In the genomic region with DNA sequence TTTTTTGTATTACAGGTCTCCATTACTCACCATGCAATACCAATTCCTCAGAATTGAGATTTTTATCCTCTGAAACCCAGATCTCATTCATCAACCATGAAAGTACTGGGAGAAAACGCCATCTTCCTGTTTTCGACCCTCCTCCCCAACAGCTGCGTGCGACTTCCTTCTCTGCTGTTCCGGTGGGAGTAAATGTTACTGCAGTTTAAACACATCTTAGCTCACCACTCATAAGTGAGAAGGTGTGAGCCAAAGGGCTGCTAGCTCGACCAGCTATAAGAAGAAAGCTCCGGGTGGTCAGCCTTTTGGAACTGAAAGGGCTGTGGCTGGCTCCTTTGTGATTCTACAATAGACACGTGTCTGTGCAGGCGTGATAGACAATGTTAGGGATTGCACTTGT, we compare ENCODE assay signal across 16 mouse cellular contexts. TPM values are rescaled to one million over a fixed set of nuclear protein-coding genes. Genes with fewer than 3 reads are reported as not detected.
"Had no signal": no experiment of that assay in that cellular context is flagged by ENCODE, and none has a peak within 500 bp of the region (broad histone marks: within the 10 kb centered on the region; RNA-seq: fewer than 3 reads in every experiment).

No protein-coding gene starts in this region.

- ATAC-seq: intestine, embryonic 16.5 days; lung, postnatal 0 days; midbrain, embryonic 15.5 days had no signal

- H3K4me3 ChIP-seq: left cerebral cortex, adult 2 months; limb, embryonic 12.5 days; liver, embryonic 13.5 days; megakaryocyte, embryonic 14.5 days; midbrain, embryonic 15.5 days; neural tube, embryonic 12.5 days had no signal

- DNase-seq: kidney, postnatal 14 days; liver; liver, embryonic 13.5 days; lung, adult 18-20 months; lung, postnatal 4 days; right cerebral cortex, postnatal 25 days had no signal

- H3K9ac ChIP-seq: limb, embryonic 12.5 days; liver, embryonic 13.5 days; midbrain, embryonic 15.5 days; neural tube, embryonic 12.5 days had no signal

- H3K4me1 ChIP-seq: liver, embryonic 13.5 days; megakaryocyte, embryonic 14.5 days; midbrain, embryonic 15.5 days; neural tube, embryonic 12.5 days had no signal

- H3K27me3 ChIP-seq: limb, embryonic 12.5 days; liver, embryonic 13.5 days; megakaryocyte, embryonic 14.5 days; midbrain, embryonic 15.5 days; neural tube, embryonic 12.5 days had no signal

- H3K9me3 ChIP-seq: limb, embryonic 12.5 days; liver, embryonic 13.5 days; midbrain, embryonic 15.5 days; neural tube, embryonic 12.5 days had no signal

- H3K27ac ChIP-seq: left cerebral cortex, adult 2 months; limb, embryonic 12.5 days; liver, embryonic 13.5 days; midbrain, embryonic 15.5 days; neural tube, embryonic 12.5 days had no signal

- H3K4me2 ChIP-seq: limb, embryonic 12.5 days; liver, embryonic 13.5 days; midbrain, embryonic 11.5 days; midbrain, embryonic 15.5 days; neural tube, embryonic 12.5 days had no signal

- H3K36me3 ChIP-seq: limb, embryonic 12.5 days; liver, embryonic 13.5 days; midbrain, embryonic 15.5 days; neural tube, embryonic 12.5 days had no signal

RNA-seq across cellular contexts. Expression of gene Lrguk, which starts 46.5 kb away (rescaled TPM):
- total RNA-seq: monocyte, adult 5-6 weeks had no signal
- polyA plus RNA-seq: small intestine, adult 2 months had no signal
